Mouse (Mus musculus) heart, postnatal 25 days (tissue): Measurements from ENCODE around the gene Gabbr2. TPM values are rescaled to one million over a fixed set of nuclear protein-coding genes. Genes with fewer than 3 reads are reported as not detected.
"Not testable (repeated sequence)": the region's sequence is repeated elsewhere in the genome, so short reads cannot be mapped to it uniquely, and the experiment has no call there.

ENCODE experiments used
- DNase-seq: peaks from one replicate; pipeline ENCODE4 v3.0.0; 2022; ENCODE audit warnings: low spot score
- intact Hi-C: fragments of 180-260 bp; cut with DNase I; formaldehyde crosslinking; loops from one replicate; pipeline ENCODE4 v1.15.1; 2025
- total RNA-seq, 2 experiments: library from RNA; stranded (reverse); gene quantifications; 2 replicates each; pipeline ENCODE4 v1.2.3; 2021

The Gabbr2 gene
- total RNA-seq, 2 experiments from 2014 or later, result 0.11 TPM; not detected in 1

DNA sequence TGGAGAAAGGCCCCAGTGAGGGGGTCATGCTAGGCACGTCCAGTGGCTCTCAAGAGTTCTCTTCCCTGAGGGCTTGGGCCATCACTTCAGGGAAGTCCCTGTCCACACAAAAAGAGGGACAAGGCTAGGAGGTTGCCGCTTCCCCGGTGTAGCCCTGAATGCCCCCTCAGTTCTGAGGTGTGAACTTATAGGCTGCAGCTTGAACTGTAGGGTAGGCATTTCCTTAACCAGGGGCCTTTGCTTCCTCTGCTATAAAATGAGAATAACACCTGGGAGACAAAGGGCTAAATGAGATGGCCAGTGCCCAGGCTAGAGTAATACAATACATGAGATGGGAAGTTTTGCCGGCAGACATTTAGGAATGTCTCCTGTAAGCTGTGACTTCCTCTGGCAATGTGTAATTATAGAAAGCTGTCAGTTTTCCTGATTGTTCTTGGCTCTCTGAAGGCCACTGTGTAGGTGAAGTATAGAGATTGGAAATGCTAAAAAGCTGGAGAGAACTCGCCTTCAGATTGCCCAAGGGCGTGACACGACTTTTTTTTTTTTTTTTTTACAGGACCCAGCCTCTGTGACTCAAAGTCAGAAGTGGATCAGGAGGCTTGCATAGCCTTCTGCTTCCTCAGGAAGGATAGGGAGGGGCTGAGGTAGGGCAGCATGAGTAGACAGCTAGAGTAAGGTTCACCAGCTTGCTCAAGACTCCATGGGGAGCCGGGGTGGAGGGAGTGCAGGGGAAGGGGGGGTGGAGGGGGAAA lies 348.6 kb downstream of the Gabbr2 start:
- peak; percentile 30 for DNase-seq

DNA sequence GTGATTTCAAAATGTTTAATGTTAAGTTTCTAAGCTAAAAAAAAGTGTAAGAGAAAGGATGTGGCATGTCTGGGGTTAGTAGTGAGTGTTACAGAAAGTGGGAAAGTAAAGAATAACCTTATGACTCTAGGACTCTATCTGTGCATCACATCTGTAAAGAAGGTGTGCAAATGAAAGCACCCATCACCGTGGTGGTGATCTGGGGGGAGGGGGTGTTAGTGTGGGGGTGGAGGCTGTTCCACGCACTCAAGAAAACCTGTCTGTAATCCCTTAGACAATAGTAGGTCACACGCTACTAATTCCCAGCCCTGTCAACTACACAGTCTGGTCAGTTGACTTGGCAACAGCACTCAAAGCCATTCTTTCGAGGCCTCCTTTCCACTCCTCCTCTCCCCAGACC lies 350.4 kb downstream of the Gabbr2 start:
- intact Hi-C loops, result no loop called here
- no peak for DNase-seq

More for the DNA sequence above, 348.6 kb downstream of the Gabbr2 start:
- intact Hi-C loops, result no loop called here

DNA sequence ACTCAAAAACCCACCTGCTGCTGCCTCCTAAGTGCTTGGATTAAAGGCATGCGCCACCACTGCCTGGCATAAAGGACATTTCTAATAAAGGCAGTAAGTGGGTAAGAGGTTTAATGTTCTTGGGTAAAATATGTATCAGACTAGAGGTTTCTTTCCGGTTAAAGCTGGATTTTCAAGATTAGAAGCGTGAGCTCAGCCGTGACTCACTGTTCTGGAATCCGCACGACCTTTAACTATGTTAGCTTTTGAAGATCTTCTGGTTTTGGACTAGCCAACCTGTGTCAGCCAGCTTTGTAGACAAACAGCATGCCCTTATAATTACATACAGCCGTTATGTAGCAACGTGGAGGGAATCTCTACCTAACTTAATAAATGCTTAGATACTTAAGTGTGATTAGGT lies 351.8 kb downstream of the Gabbr2 start:
- DNase-seq, result no peak
- intact Hi-C loops, result no loop called here

DNA sequence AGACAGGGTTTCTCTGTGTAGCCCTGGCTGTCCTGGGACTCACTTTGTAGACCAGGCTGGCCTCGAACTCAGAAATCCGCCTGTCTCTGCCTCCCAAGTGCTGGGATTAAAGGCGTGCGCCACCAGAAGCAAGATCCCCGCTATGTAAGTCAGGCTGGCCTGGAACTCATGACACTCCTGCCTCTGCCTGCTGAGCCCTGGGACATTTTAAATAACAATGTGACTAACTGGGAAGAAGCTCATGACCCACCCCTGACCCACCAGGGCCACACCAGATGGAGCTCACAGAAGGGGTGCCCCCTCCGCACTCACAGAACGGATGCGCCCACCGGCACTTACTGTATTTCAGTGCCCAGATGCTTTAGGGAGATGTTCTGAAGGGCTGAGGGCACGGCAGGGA lies 354.4 kb downstream of the Gabbr2 start:
- intact Hi-C loops, DNase-seq: not testable (repeated sequence)

DNA sequence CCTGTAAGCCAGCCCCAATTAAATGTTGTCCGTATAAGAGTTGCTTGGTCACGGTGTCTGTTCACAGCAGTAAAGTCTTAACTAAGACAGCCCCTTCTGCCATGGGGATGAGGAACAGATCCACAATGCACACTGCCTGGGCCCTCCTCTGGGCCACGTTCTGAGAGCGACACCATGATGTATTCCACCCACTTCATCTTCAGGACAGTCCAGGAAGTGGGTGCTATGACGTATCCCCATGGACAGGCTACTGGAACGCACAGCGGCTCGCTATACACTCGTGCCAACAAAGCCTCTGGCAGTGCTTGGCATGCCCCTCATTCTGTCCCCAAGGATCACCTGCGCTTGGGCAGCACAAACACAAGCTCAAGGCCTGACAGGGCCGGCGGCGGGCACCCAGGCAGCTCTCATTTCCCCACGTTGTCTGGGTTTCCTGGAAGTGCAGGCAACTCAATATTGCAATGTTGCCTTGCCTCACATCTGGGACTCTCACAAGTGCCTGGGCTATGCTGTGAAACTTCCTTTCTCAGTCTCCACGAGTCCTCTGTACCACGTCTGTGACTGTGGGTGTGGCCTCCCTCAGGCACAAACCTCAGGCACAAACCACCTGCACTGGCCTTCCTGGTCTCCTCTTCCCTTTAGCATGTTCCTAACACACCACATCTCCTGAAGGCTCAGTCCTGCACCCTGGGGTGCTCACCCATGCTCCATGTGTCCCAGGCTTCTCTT lies 355.8 kb downstream of the Gabbr2 start:
- DNase-seq, result no peak
- intact Hi-C loops, result no loop called here

DNA sequence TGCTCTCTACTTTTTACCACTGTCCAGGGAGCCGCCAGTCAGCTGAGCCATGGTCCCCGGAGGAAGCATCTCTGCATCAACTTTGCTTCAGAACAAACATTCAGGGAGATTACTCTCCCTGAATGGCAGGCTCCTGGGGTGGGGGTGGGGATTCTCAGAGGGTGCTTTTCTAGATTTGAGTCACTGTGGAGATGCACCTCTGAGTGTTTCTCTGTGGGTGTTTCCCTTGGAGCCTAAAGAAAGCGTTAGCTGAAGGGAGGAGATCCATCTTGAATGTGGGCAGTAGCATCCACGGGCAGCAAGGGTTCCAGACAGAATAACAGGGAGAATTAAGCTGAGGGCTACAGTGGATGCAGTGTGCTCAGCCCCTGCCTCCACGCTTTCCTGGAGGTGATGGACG lies 356.8 kb downstream of the Gabbr2 start:
- DNase-seq, result no peak
- intact Hi-C loops, result no loop called here

DNA sequence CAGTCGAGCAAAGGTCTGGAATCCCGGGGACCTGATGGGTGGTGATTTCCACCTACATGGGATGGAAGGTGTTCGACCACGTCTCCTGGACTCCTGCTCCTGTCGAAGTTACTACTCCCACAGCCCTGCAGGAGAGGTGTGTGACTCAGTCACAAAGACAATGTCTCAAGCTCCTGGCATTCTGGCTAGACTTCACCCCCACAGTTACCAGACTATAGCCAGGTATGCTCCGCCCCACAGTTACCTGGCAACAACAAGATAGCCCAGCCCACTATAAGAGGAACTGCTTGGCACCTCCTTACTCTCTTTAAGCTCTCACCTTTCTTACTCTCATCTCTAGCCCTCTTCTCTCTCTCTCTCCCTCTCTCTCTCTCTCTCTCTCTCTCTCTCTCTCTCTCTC lies 358.1 kb downstream of the Gabbr2 start:
- intact Hi-C loops, DNase-seq: not testable (repeated sequence)

DNA sequence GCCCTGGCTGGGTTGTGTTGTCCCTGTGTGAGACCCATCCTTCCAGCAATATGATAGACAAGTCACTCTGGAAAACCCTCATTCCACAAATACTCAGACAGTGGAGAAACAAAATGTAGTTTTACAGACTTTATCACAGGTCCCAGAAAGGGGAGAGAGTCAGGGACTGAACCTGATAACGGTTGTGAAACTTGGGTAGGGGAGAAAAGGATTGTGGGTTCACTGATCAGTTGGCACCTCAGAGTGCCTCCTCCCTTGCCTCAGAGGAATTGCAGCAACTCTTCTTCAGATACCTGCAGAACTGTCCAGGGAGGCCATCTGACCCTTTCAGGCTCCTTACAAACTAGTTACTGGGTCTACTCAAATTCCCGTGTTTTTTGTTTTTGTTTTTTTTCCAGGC lies 359.2 kb downstream of the Gabbr2 start:
- intact Hi-C loops, result no loop called here
- DNase-seq, result no peak

DNA sequence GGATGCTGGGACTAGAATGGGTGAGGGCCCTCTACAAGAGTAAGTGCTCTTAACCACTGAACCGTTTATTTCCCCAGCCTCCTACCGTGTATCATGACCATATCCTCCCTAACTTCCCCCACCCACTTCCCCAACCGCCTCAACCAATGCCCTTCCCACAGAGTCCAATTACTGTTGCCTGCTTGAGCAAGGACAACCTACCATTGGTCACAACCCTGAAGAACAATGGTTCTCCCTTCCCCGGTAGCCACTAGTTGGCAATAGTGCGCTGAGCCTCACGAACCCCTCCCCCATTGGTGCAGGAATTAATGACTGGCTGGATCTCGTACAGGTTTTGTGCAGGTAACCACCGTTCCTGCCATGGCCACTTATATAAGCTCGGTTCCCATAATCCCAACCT lies 361.3 kb downstream of the Gabbr2 start:
- no peak for DNase-seq
- intact Hi-C loops, result no loop called here

DNA sequence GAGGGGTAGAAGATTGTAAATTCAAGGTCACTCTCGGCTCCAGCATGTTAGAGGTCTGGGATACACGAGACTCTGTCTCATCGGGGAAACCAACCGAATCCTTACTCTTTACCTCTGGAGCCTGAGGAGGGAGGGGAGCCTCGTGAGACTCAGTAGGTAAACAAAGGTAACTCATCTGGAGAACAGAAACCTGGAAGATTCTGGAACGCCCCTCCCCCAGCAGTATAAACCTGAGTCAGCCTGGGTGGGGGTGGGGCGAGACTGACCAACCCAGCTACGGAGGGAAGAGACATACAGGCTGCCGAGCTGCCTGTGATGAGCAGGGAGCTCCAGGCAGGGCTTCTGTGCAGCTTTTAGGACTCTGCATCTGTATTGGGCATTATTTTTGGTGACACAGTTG lies 362.8 kb downstream of the Gabbr2 start:
- DNase-seq, result no peak
- intact Hi-C loops, result no loop called here

DNA sequence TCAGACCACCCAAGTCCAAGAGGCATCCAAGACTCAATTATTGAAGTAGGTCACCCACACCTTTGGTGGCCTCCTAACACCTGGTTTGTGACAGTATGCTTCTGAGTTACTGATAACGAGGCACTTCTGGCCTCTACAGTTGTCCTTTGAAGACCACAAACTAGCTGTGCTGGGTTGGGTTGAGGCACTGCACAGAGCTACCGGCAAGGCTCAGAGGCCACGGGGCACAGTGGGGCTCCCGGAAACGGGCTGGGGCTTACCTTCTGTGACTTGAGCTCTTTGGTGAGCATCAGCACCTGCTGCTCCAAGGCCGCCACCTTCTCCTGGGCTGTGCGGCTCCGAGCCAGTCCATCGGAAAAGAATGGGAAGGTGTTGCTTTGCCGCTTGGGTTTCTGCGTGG lies 363.6 kb downstream of the Gabbr2 start:
- intact Hi-C loops, result no loop called here
- no peak for DNase-seq

DNA sequence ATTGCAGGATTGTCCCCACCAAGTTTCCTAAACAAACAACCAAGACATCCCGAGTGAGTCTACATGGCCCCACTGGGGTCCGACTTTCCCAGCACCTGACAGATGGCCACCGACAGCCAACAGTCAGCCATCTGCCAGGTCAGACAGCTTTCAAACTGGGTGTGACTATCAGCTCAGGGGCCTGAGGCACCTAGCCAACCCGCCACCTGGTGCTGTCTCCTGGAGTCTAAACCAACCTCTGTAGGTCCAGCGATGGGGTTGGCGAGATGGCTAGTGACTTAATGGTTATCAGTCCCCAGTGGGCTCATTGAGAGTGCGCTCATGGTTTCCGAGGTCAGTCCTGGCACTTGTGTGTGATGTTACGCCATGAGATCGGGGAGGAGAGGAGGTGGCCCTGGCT lies 366.6 kb downstream of the Gabbr2 start:
- DNase-seq, result no peak
- intact Hi-C loops, result no loop called here

DNA sequence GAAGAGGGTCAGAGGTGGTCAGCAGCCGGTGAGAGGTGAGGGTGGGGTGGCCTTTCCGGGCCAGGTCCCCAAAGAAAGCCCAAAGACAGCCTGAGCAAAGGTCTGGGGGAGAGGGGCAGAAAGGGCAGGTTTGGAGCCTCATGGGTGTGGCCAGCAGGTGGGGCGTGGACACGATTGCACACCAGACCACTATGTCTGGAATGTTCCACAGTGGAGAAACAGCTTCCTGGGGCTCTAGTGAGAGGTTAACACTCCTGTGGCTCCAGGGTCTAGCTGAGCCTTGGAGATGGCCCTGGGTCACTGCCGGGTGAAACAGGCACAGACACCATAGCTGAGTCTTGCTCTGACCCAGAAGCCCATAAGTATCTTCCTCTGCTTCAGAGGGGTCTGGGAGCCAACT lies 368.7 kb downstream of the Gabbr2 start:
- DNase-seq, result no peak
- intact Hi-C loops, result no loop called here

DNA sequence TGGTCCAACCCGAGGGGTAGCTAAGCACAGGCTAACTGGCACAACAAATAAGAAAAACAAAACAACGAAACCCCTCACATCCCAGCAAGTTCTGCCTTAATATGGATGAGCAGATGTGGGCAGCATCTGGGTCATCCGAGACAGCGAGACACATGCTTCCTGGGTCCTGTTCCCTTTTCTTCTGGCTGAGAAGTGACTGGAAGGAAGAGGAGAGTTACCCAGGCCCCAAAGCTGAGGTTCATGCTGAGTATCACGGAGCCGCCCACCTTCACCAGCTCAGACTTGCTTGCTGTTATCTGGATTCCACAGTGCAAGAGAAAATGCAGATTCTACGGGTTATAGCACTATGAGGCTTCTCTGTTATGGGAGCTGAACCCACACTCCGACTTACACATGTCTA lies 370.7 kb downstream of the Gabbr2 start:
- no peak for DNase-seq
- intact Hi-C loops, result no loop called here

DNA sequence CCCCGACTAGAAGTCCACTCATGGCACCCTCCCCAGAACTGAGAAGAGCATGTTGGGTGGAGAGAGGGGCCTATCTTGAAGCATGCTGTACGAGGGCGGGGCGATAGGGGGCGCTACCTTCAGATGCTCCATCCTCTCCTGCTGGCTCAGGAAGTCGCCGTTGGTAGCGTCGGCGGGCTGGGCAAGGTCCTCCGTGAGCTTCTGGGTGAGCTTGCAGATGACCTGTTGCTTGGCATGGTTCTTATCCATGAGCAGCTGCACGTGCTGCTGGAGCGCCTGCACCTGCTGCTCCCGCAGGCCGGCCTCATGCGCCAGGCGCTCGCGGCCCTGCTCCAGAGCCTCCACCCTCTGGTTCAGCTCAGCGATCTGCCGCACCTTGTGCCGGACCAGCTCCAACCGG lies 371.3 kb downstream of the Gabbr2 start:
- no peak for DNase-seq
- intact Hi-C loops, result no loop called here

DNA sequence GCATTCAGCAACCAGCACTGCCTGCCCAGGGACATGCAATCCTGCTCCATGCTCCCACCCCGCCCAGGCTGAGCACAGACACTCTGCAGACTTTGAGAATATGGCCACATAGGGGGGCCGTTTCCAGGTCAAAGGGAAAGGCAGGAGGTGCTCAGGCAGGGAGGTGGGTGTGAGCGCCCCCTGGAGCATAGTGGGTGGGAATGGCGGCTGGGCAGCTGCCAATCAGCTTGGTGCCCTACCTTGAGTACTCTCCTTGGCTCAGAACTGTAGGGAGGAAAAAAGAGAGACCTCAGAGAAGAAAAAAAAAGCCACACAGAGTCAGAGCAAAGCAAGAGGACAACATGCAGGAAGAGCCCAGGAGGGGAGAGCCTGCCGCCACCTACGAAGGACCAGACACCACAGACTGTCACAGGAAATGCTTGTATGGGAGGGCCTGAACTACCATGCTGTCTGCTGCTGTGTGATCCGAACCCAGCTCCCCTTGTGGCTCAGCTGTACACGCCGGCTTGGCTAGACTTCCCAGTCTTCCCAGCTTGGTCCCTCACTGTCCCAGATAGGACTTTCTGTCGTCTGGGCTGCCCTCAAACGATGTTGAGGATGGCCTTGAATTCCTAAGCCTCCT lies 373.4 kb downstream of the Gabbr2 start:
- DNase-seq, result no peak
- intact Hi-C loops, result no loop called here

DNA sequence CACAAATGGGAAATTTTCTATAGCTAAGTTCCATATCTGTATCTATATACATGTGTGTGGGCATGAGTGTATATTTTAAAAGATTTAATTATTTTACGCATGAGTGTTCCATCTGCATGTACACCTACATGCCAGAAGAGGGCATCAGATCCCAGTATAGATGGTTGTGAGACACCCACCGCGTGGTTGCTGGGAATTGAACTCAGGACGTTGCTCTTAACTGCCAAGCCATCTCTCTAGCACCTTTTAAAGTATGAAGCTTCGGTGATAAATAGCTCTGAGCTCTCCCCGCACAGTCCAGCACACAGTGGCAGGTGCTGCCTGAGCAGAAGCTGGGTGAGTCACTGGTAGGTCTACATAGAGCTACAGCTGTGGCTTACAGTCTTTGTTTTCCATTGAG lies 374.3 kb downstream of the Gabbr2 start:
- DNase-seq, result no peak
- intact Hi-C loops, result no loop called here

DNA sequence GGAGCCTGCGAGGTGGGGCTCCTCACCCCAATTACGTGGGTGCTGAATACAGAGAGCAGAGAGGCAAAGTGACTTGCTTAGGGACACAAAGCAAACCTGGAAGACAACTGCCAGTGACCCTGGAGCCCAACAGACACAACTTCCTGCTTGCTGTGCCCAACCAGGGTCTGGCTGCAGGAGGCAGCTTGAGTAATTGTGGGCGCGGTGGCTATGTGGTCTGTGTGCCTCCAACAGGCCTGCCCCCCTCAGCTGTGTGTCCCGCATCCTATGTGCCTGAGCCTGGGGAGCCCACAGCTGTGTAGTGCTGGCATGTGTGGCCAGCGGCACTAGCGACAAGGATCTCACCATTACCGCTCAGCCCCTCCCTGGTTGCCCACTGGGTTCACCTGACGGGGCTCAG lies 377.0 kb downstream of the Gabbr2 start:
- DNase-seq, result no peak

DNA sequence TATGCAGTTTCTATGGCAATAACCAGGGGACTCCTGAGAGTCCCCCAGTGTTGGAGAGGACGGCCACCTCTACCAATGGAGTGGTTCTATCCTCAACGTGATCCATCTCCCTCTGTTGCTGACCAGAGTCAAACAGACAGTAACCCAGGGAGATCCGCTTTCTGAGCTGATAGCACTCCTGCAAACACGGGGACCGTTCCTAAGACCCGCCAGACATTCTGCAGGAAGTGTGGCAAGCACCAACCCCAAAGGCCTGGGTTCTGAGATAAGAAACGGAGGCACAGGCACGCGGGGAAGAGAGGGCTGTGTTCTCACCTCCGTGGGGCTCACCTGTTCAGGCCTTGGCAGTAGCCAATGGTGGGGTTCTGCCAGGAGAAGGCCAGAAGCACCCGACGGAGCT lies 378.1 kb downstream of the Gabbr2 start:
- intact Hi-C loops, result loop anchor here (5.0 kb wide), 1 partner anchor 424 kb away; no protein-coding TSS in a partner anchor

More for the DNA sequence above, 377.0 kb downstream of the Gabbr2 start:
- intact Hi-C loops, result loop anchor here (5.0 kb wide), 1 partner anchor 423 kb away; no protein-coding TSS in a partner anchor

More for the DNA sequence above, 378.1 kb downstream of the Gabbr2 start:
- no peak for DNase-seq
